Mouse (Mus musculus): ENCODE measurements around the gene Rce1.

DNA sequence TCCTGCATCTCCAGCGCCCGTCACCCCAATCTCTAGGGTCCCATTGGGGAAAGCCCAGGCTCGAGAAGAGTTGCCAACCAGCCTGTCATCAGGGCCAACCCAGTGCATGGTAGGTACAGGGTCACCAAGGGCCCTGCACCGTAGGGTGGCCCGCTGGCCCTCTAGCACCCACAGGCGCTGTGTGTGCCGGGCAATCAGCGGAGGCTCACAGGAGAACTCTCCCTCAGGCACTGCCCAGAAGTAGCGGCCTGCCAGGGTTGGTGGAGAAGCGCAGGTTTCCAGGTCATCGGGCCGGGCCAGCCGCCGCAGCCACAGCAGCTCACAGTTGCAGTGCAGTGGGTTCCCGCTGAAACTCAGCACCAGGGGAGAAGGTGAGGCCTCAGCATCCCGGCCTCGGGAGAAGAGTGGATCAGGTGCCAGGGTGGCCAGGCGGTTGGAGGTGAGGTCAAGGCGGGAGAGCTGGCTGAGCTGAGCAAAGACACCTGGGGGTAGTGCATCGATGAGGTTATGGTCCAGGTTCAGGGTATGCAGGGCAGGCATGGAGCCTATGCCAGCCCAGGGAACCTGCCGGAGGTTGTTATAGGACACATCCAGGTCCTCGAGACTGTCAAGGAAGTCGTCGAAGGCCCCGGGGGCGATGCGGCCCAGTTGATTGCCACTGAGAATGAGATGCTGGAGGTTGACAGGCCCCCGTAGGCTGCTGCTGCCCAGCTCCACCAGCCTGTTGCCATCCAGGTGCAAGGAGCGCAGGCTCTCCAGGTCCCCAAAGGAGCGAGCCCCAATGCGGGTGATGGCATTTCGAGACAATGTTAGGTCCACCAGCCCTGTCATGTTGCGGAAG is 11.8 kb downstream of the Rce1 start:
- TF ChIP-seq CTCF (IDR thresholded peaks at IDR 0.05) (no peak), EP300 (IDR thresholded peaks at IDR 0.05) (no peak)
